Comparison of ENCODE assay signal across 10 mouse cellular contexts in the genomic region with DNA sequence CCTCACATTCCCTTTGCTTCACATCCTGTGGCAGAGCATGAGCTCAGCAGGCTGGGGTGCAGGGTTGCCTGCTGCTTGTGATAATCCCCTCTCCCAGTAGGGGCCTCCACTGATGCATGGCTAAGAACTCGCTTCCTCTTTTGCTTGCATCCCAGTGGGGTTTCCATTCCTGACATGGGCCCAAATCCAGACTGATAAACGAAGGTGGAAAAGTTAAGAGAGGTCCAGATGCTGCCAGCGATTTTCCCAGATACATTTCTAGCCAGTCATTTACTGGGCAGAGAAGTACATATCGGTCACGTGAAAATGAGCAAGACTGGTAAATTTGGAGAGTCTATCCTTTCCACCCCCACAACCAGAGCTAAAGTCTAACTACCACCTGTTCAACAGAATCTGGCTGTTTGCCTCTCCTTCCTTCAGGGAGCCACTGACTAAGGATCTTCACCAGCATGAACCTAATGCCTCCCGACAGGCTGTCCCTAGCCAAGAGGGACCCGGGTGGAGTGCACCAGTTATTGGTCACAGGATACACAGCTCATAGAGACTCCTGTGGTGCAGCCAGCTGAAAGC.
DNase-seq lines count a peak whose midpoint lies in the region; ATAC-seq and TF ChIP-seq lines count a peak whose summit lies in the region.
"Had no signal": no experiment of that assay in that cellular context is flagged by ENCODE, and none has a peak within 500 bp of the region (broad histone marks: within the 10 kb centered on the region; RNA-seq: fewer than 3 reads in every experiment).

No protein-coding gene starts in this region.

- no peak for ATAC-seq in kidney, postnatal 0 days (replicated peaks; ENCODE audit: low FRiP score, low read depth)
- peak; percentile 53; the same call in 1 of the 2 replicates for ATAC-seq in hindbrain, embryonic 14.5 days (ENCODE audit: low FRiP score)
- no peak for ATAC-seq in limb, embryonic 14.5 days (ENCODE audit: low FRiP score, low read depth)

- H3K36me3 ChIP-seq in kidney, postnatal 0 days (ENCODE audit: insufficient read depth, low read length) = no peaks in the 10 kb centered on the region
- no peaks in the 10 kb centered on the region for H3K36me3 ChIP-seq in hindbrain, embryonic 14.5 days (replicated peaks; ENCODE audit: control insufficient read depth, insufficient read depth)
- no peaks in the 10 kb centered on the region for H3K36me3 ChIP-seq in limb, embryonic 14.5 days (ENCODE audit: control insufficient read depth, insufficient read depth, low read length)
- H3K36me3 ChIP-seq: embryonic facial prominence, embryonic 13.5 days had no signal

- H3K4me3 ChIP-seq in kidney, postnatal 0 days (replicated peaks; ENCODE audit: low read depth, low read length) = no peak overlapping the region
- H3K4me3 ChIP-seq in hindbrain, embryonic 14.5 days (replicated peaks; ENCODE audit: low read length) = no peak overlapping the region
- no peak overlapping the region for H3K4me3 ChIP-seq in limb, embryonic 14.5 days (replicated peaks; ENCODE audit: low read length)
- H3K4me3 ChIP-seq: embryonic facial prominence, embryonic 13.5 days had no signal

- H3K9ac ChIP-seq in kidney, postnatal 0 days (ENCODE audit: low read depth, low read length) = no peak overlapping the region
- H3K9ac ChIP-seq in hindbrain, embryonic 14.5 days = no peak overlapping the region
- no peak overlapping the region for H3K9ac ChIP-seq in limb, embryonic 14.5 days (ENCODE audit: low read depth, low read length, severe bottlenecking)
- H3K9ac ChIP-seq: embryonic facial prominence, embryonic 13.5 days had no signal

- peak; percentile 63 for TF ChIP-seq CTCF in kidney, postnatal 0 days (IDR thresholded peaks at IDR 0.05; ENCODE audit: low read depth)

- no peaks in the 10 kb centered on the region for H3K9me3 ChIP-seq in kidney, postnatal 0 days (replicated peaks; ENCODE audit: low read length)
- no peaks in the 10 kb centered on the region for H3K9me3 ChIP-seq in hindbrain, embryonic 14.5 days (ENCODE audit: control insufficient read depth, low read length)
- H3K9me3 ChIP-seq in limb, embryonic 14.5 days (ENCODE audit: control insufficient read depth, low read length) = no peaks in the 10 kb centered on the region
- H3K9me3 ChIP-seq: embryonic facial prominence, embryonic 13.5 days had no signal

- no peak for TF ChIP-seq POLR2A in limb, embryonic 14.5 days (IDR thresholded peaks at IDR 0.05; ENCODE audit: borderline replicate concordance, extremely low read depth, insufficient read depth, insufficient read length)

- no peaks in the 10 kb centered on the region for H3K4me1 ChIP-seq in kidney, postnatal 0 days (replicated peaks; ENCODE audit: insufficient read depth, low read length)
- 0 out of 2 replicates have a peak, but pooled peaks cover 5% of the 10 kb centered on the region for H3K4me1 ChIP-seq in hindbrain, embryonic 14.5 days (replicated peaks; ENCODE audit: control insufficient read depth, insufficient read depth, low read length)
- H3K4me1 ChIP-seq in limb, embryonic 14.5 days (ENCODE audit: control insufficient read depth, insufficient read depth, low read length) = no peaks in the 10 kb centered on the region

- 42% methylated on average over 7 of the region's 7 CpGs for WGBS in kidney, postnatal 0 days
- 37% methylated on average over 7 of the region's 7 CpGs for WGBS in hindbrain, embryonic 14.5 days
- WGBS in limb, embryonic 14.5 days = 37% methylated on average over 7 of the region's 7 CpGs

- DNase-seq in kidney, postnatal 0 days (ENCODE audit: low spot score) = peak; percentile 60
- no peak for DNase-seq in kidney, adult 11 months
- DNase-seq in adrenal gland, postnatal 10 days = peak; percentile 65
- DNase-seq in embryo, embryonic 11 days = peak; percentile 68
- no peak for DNase-seq in hindbrain, embryonic 14.5 days (ENCODE audit: low spot score)
- DNase-seq in limb, embryonic 14.5 days (ENCODE audit: low spot score) = peak; percentile 15
- DNase-seq in right cerebral cortex, postnatal 25 days = peak; percentile 17
- no peak for DNase-seq in spleen, postnatal 36 days (ENCODE audit: low spot score in 2 of 2)

- no peak overlapping the region for H3K4me2 ChIP-seq in kidney, postnatal 0 days (ENCODE audit: low read length)
- no peak overlapping the region for H3K4me2 ChIP-seq in hindbrain, embryonic 14.5 days (replicated peaks)
- no peak overlapping the region for H3K4me2 ChIP-seq in limb, embryonic 14.5 days (replicated peaks; ENCODE audit: low read depth, low read length, severe bottlenecking)
- H3K4me2 ChIP-seq: embryonic facial prominence, embryonic 13.5 days had no signal

- no peak overlapping the region for H3K27ac ChIP-seq in kidney, postnatal 0 days
- no peak overlapping the region for H3K27ac ChIP-seq in hindbrain, embryonic 14.5 days
- no peak overlapping the region for H3K27ac ChIP-seq in limb, embryonic 14.5 days (replicated peaks; ENCODE audit: low read depth, low read length)
- H3K27ac ChIP-seq: embryonic facial prominence, embryonic 13.5 days; macrophage had no signal

- no peaks in the 10 kb centered on the region for H3K27me3 ChIP-seq in kidney, postnatal 0 days (ENCODE audit: insufficient read depth, low read length)
- H3K27me3 ChIP-seq in hindbrain, embryonic 14.5 days (ENCODE audit: control insufficient read depth, insufficient read depth, low read length) = no peaks in the 10 kb centered on the region
- H3K27me3 ChIP-seq in limb, embryonic 14.5 days (ENCODE audit: control insufficient read depth, insufficient read depth, low read length) = no peaks in the 10 kb centered on the region
- H3K27me3 ChIP-seq: embryonic facial prominence, embryonic 13.5 days had no signal

Comparison
In these comparisons a context has a peak if more than half of its experiments do, and no peak if none do; other contexts are left out.
1. DNase-seq: peak in kidney, postnatal 0 days (single experiment), adrenal gland, postnatal 10 days (single experiment), embryo, embryonic 11 days (single experiment), limb, embryonic 14.5 days (single experiment) and right cerebral cortex, postnatal 25 days (single experiment); none in kidney, adult 11 months (single experiment), hindbrain, embryonic 14.5 days (single experiment) and spleen, postnatal 36 days (0 of 2).